Mouse (Mus musculus): ENCODE measurements around the gene Arfgef3.

DNA sequence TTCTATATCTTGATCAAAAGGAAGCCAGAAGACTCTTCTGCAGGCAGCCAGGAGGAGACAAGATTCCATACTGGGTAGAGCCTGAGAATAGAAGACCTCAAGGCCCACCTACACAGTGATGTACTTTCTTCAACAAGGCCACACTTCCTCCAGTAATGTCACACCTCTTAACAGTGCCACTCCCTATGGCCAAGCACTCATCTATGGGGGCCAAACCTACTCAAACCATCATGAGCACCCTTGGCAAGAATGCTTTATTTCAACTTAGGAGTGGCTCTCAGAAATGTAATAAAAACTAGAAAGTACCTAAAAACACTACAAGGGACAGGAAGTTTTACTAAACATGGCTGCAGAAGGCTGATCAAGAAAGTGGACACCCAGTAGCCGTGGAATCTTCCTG is 15.2 kb downstream of the Arfgef3 start:
- no peak for TF ChIP-seq CTCF (IDR thresholded peaks at IDR 0.05; ENCODE audit: control insufficient read depth, insufficient read depth, insufficient replicate concordance, low read depth, low read length)
- no peak for TF ChIP-seq POLR2A (IDR thresholded peaks at IDR 0.05; ENCODE audit: control insufficient read depth, low read depth, low read length)

Data from testis, adult 2 months (tissue).